Comparison of ENCODE assay signal across 8 mouse cellular contexts in the genomic region with DNA sequence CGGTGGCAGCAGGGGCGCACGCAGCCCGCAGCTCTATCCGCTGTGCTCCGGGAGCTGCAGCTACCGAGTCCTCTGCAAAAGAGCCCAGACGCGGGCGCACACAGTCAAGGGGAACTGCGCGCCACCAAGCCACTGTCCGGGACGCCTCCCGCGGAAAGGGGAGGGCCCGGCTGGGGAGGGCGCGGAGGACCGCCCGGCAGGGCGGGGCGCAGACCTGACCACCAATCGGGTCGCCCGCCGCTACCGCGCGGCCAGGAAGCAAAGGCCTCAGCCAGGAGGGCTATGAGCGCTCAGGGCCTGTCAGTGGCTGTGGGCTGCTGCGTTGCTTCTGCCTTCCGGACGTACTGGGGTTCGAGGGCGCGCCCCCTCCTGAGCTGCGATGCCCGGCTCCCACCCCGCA.
DNase-seq lines count a peak whose midpoint lies in the region; ATAC-seq and TF ChIP-seq lines count a peak whose summit lies in the region.
"Not testable (repeated sequence)": the region's sequence is repeated elsewhere in the genome, so short reads cannot be mapped to it uniquely, and the experiment has no call there.

No protein-coding gene starts in this region.

- not testable (repeated sequence) for H3K9me3 ChIP-seq in forebrain, embryonic 15.5 days; heart, postnatal 0 days (replicated peaks; ENCODE audit: control insufficient read depth, low read length); limb, embryonic 13.5 days

- 13% methylated on average over 32 of the region's 40 CpGs for WGBS in forebrain, embryonic 15.5 days
- WGBS in heart, postnatal 0 days = 4% methylated on average over 30 of the region's 40 CpGs
- WGBS in kidney, adult 2 months = 9% methylated on average over 37 of the region's 40 CpGs
- 3% methylated on average over 21 of the region's 40 CpGs for WGBS in limb, embryonic 13.5 days

- not testable (repeated sequence) for H3K9ac ChIP-seq in forebrain, embryonic 15.5 days (replicated peaks); heart, postnatal 0 days (replicated peaks; ENCODE audit: low read depth, low read length)
- peak overlapping the region; percentile 31; the same call in 1 of the 2 replicates for H3K9ac ChIP-seq in limb, embryonic 13.5 days

- DNase-seq in adrenal gland, postnatal 25 days = peak; percentile 54
- DNase-seq in heart, postnatal 0 days (ENCODE audit: low spot score) = peak; percentile 1
- peak; percentile 2 for DNase-seq in kidney, adult 2 months
- DNase-seq in mesoderm, embryonic 11.5 days (ENCODE audit: low read depth, low spot score) = peak; percentile 23
- peak; percentile 5 for DNase-seq in right cerebral cortex, postnatal 14 days
- DNase-seq in yolk sac, embryonic 10.5 days (ENCODE audit: low spot score) = peak; percentile 62

- not testable (repeated sequence) for H3K27me3 ChIP-seq in forebrain, embryonic 15.5 days; heart, postnatal 0 days (ENCODE audit: control insufficient read depth, insufficient read depth, low read length); kidney, adult 2 months (replicated peaks; ENCODE audit: control insufficient read depth, insufficient read depth, low read length); limb, embryonic 13.5 days

- TF ChIP-seq CTCF in heart, postnatal 0 days (IDR thresholded peaks at IDR 0.05; ENCODE audit: low read depth); kidney, adult 2 months (conservative IDR thresholded peaks at IDR 0.05; ENCODE audit: insufficient read depth, insufficient read length, low read depth, low read length): not testable (repeated sequence)

- H3K27ac ChIP-seq in forebrain, embryonic 15.5 days (replicated peaks); heart, postnatal 0 days (ENCODE audit: low read depth); kidney, adult 2 months (ENCODE audit: insufficient read depth, low read depth, low read length); limb, embryonic 13.5 days: not testable (repeated sequence)

- H3K36me3 ChIP-seq in forebrain, embryonic 15.5 days; heart, postnatal 0 days (replicated peaks; ENCODE audit: control insufficient read depth, insufficient read depth, low read length); kidney, adult 2 months (ENCODE audit: control insufficient read depth, insufficient read depth, low read length); limb, embryonic 13.5 days: not testable (repeated sequence)

- not testable (repeated sequence) for TF ChIP-seq POLR2A in kidney, adult 2 months (IDR thresholded peaks at IDR 0.05; ENCODE audit: low read depth, low read length)

- peak overlapping the region; percentile 9; the same call in 1 of the 2 replicates for H3K4me3 ChIP-seq in forebrain, embryonic 15.5 days
- H3K4me3 ChIP-seq in heart, postnatal 0 days (ENCODE audit: low read depth, low read length); kidney, adult 2 months (ENCODE audit: insufficient read depth, low read depth, low read length): not testable (repeated sequence)
- peak overlapping the region; percentile 43 for H3K4me3 ChIP-seq in limb, embryonic 13.5 days

- ATAC-seq in forebrain, embryonic 15.5 days (replicated peaks); heart, postnatal 0 days (ENCODE audit: insufficient read depth, low read depth); limb, embryonic 13.5 days (ENCODE audit: low FRiP score, low read depth): not testable (repeated sequence)

- not testable (repeated sequence) for TF ChIP-seq EP300 in heart, postnatal 0 days (IDR thresholded peaks at IDR 0.05; ENCODE audit: low read depth)

- not testable (repeated sequence) for H3K4me2 ChIP-seq in forebrain, embryonic 15.5 days (replicated peaks); heart, postnatal 0 days (ENCODE audit: low read depth, low read length)
- peak overlapping the region; percentile 55 for H3K4me2 ChIP-seq in limb, embryonic 13.5 days (replicated peaks)

- H3K4me1 ChIP-seq in forebrain, embryonic 15.5 days; heart, postnatal 0 days (ENCODE audit: control insufficient read depth, insufficient read depth); kidney, adult 2 months (ENCODE audit: control insufficient read depth, insufficient read depth, low read length); limb, embryonic 13.5 days: not testable (repeated sequence)

Comparison
In these comparisons a context has a peak if more than half of its experiments do, and no peak if none do; other contexts are left out.
1. DNase-seq: peak in every context shown above with its lines; median percentile 62 in yolk sac, embryonic 10.5 days; 54 in adrenal gland, postnatal 25 days; 23 in mesoderm, embryonic 11.5 days; 5 in right cerebral cortex, postnatal 14 days; 2 in kidney, adult 2 months; 1 in heart, postnatal 0 days.